Mouse (Mus musculus): ENCODE measurements around the gene Rap1gap2.

DNA sequence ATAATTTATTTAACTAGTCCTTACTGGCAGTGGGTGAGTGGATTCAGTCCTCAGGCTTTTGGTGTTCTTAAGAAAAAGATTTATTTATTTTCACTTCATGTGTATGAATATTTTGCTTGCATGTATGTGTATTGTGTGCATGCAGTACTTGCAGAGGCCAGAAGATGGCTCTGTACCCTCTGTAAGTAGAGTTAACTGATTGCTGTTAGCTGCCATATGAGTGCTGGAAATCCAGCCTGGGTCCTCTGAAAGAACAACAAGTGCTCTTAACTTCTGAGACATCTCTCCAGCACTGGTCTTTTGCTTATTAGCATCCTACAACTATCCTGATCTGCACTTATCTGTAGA is 12.8 kb downstream of the Rap1gap2 start:
- no peak for TF ChIP-seq CTCF (IDR thresholded peaks at IDR 0.05; ENCODE audit: extremely low read depth, insufficient read depth, low read length)
- TF ChIP-seq POLR2A (IDR thresholded peaks at IDR 0.05; ENCODE audit: extremely low read depth, insufficient read depth, low read length) = no peak

All from cortical plate, adult 2 months (tissue).